Mouse (Mus musculus) testis, adult 2 months (tissue): ENCODE results near the gene Nr6a1.

Source experiments
- CTCF ChIP-seq: fragments of 200-500 bp; IDR thresholded peaks from 2 replicates; pipeline ENCODE4 v1.5.1; 2012; ENCODE audit warnings: low read depth, mild to moderate bottlenecking, inconsistent platforms, low read length, moderate library complexity; ENCODE audit not compliant: control insufficient read depth, insufficient read depth, insufficient replicate concordance
- POLR2A ChIP-seq: fragments of 200-500 bp; IDR thresholded peaks from 2 replicates; pipeline ENCODE4 v1.6.1; 2012; ENCODE audit warnings: low read depth, mild to moderate bottlenecking, inconsistent platforms, low read length, moderate library complexity; ENCODE audit not compliant: control insufficient read depth

- TF ChIP-seq POLR2A, result no peak
- no peak for TF ChIP-seq CTCF
Observed at GRCm38 (mm10) chr2:38835489-38835888, 92.0 kb downstream of the Nr6a1 start.
